Mouse (Mus musculus) layer of hippocampus, postnatal 10 days (tissue): ENCODE data around the gene Syne3. TPM values are rescaled to one million over a fixed set of nuclear protein-coding genes. Genes with fewer than 3 reads are reported as not detected.

Experiments used
- DNase-seq, 2 experiments: peaks; one replicate each; pipeline ENCODE4 v3.0.0; 2021; ENCODE audit warnings: low spot score in 2 of 2
- total RNA-seq, 2 experiments: library from RNA; stranded (reverse); gene quantifications; 2 replicates each; pipeline ENCODE4 v1.2.3; 2021

Gene Syne3
- total RNA-seq, 2 experiments from 2014 or later = 0.73 to 0.80 TPM

GRCm38 (mm10) chr12:105025947-105026586 lies 16.5 kb upstream of the Syne3 start:
- DNase-seq = no peak

- DNase-seq = peak; percentile 79 to 83
Observed at GRCm38 (mm10) chr12:105025271-105025946, 15.8 kb upstream of the Syne3 start.

GRCm38 (mm10) chr12:105022776-105023175 lies 13.2 kb upstream of the Syne3 start:
- DNase-seq = no peak

GRCm38 (mm10) chr12:105022141-105022540 lies 12.5 kb upstream of the Syne3 start:
- no peak for DNase-seq

- no peak for DNase-seq
Observed at GRCm38 (mm10) chr12:105021441-105022069, 11.9 kb upstream of the Syne3 start.

- DNase-seq = peak in 1 of 2 experiments; percentile 33
Observed at GRCm38 (mm10) chr12:105019359-105020219, 10.0 kb upstream of the Syne3 start.

- peak in 1 of 2 experiments; percentile 45 for DNase-seq
Observed at GRCm38 (mm10) chr12:105016639-105017038, 7.0 kb upstream of the Syne3 start.

- DNase-seq = peak in 1 of 2 experiments; percentile 36
Observed at GRCm38 (mm10) chr12:105016199-105016598, 6.6 kb upstream of the Syne3 start.

- DNase-seq = peak in 1 of 2 experiments; percentile 37
Observed at GRCm38 (mm10) chr12:105013065-105013464, 3.5 kb upstream of the Syne3 start.

GRCm38 (mm10) chr12:105012314-105012713 lies 2.7 kb upstream of the Syne3 start:
- no peak for DNase-seq

- no peak for DNase-seq
Observed at GRCm38 (mm10) chr12:105011589-105011988, 2.0 kb upstream of the Syne3 start.

- no peak for DNase-seq
Observed at GRCm38 (mm10) chr12:105010213-105010790, 693 bp upstream of the Syne3 start.

GRCm38 (mm10) chr12:105008752-105009178 lies 844 bp downstream of the Syne3 start:
- no peak for DNase-seq

GRCm38 (mm10) chr12:105008150-105008549 lies 1.5 kb downstream of the Syne3 start:
- DNase-seq = no peak

- no peak for DNase-seq
Observed at GRCm38 (mm10) chr12:105005715-105005972, 4.0 kb downstream of the Syne3 start.

GRCm38 (mm10) chr12:105004956-105005714 lies 4.5 kb downstream of the Syne3 start:
- no peak for DNase-seq

- DNase-seq = no peak
Observed at GRCm38 (mm10) chr12:105003715-105004114, 5.9 kb downstream of the Syne3 start.

GRCm38 (mm10) chr12:105003158-105003557 lies 6.5 kb downstream of the Syne3 start:
- DNase-seq = no peak

- DNase-seq = no peak
Observed at GRCm38 (mm10) chr12:105002340-105003132, 7.1 kb downstream of the Syne3 start.

GRCm38 (mm10) chr12:105001317-105001716 lies 8.3 kb downstream of the Syne3 start:
- DNase-seq = no peak
